Mouse (Mus musculus) stomach, postnatal 0 days (tissue): ENCODE data around the gene Adgrb3. TPM values are rescaled to one million over a fixed set of nuclear protein-coding genes. Genes with fewer than 3 reads are reported as not detected.

ENCODE experiments used
- ATAC-seq: fragments of 200-750 bp; cut with Nextera tagmentation; 2 replicates; pipeline ENCODE4 v1.8.0; 2017; ENCODE audit not compliant: low FRiP score, low TSS enrichment
- DNase-seq: peaks from one replicate; pipeline ENCODE4 v3.0.0-alpha.2; 2016; ENCODE audit warnings: low spot score
- H3K27ac ChIP-seq: fragments of 300-500 bp; sonication (generic); replicated peaks from 2 replicates; pipeline ENCODE4 v1.5.1; 2014; ENCODE audit warnings: mild to moderate bottlenecking, control low read depth
- H3K27me3 ChIP-seq: fragments of 300-500 bp; sonication (generic); 2 replicates; pipeline ENCODE4 v1.6.1; 2014; ENCODE audit warnings: low read length; ENCODE audit not compliant: control insufficient read depth, insufficient read depth
- H3K36me3 ChIP-seq: fragments of 300-500 bp; sonication (generic); 2 replicates; pipeline ENCODE4 v1.6.1; 2014; ENCODE audit warnings: low read length, mixed read lengths; ENCODE audit not compliant: control insufficient read depth, insufficient read depth
- H3K4me1 ChIP-seq: fragments of 300-500 bp; sonication (generic); replicated peaks from 2 replicates; pipeline ENCODE4 v1.6.1; 2014; ENCODE audit warnings: antibody characterized with exemption; ENCODE audit not compliant: control insufficient read depth, insufficient read depth
- H3K4me2 ChIP-seq: fragments of 300-500 bp; sonication (generic); replicated peaks from 2 replicates; pipeline ENCODE4 v1.6.1; 2014; ENCODE audit warnings: low read depth, mild to moderate bottlenecking, control low read depth, moderate library complexity
- H3K4me3 ChIP-seq: fragments of 300-500 bp; sonication (generic); 2 replicates; pipeline ENCODE4 v1.5.1; 2014; ENCODE audit warnings: low read depth, low read length, control low read depth
- H3K9ac ChIP-seq: fragments of 300-500 bp; sonication (generic); 2 replicates; pipeline ENCODE4 v1.6.1; 2014; ENCODE audit warnings: mild to moderate bottlenecking, low read length, control low read depth, mixed read lengths
- H3K9me3 ChIP-seq: fragments of 300-500 bp; sonication (generic); 2 replicates; pipeline ENCODE4 v1.6.1; 2016; ENCODE audit warnings: low read length; ENCODE audit not compliant: control insufficient read depth
- CTCF ChIP-seq: IDR thresholded peaks from 2 replicates; pipeline ENCODE4 v1.5.1; 2016; ENCODE audit warnings: antibody characterized with exemption, low read depth, mild to moderate bottlenecking, moderate library complexity
- EP300 ChIP-seq: optimal IDR thresholded peaks from 2 replicates; pipeline ENCODE3; 2016; ENCODE audit warnings: antibody characterized with exemption
- WGBS: fragments of 180-500 bp; shearing (Covaris S2); extraction: QIAGEN DNeasy Blood & Tissue Kit; methylation state at CpG from one replicate; pipeline ENCODE4 v1.1.7; 2014; 5-methylcytosine and 5-hydroxymethylcytosine counted together
- polyA plus RNA-seq: library from polyadenylated mRNA; unstranded; fragments of >200 nt; fragmentation: Nextera tagmentation; extraction: Ambion mirVana; gene quantifications from 2 replicates; pipeline ENCODE4 v1.2.1, GENCODE M21; 2015

The Adgrb3 gene
- polyA plus RNA-seq, 1 experiment from 2014 or later: 1.8 TPM

DNA sequence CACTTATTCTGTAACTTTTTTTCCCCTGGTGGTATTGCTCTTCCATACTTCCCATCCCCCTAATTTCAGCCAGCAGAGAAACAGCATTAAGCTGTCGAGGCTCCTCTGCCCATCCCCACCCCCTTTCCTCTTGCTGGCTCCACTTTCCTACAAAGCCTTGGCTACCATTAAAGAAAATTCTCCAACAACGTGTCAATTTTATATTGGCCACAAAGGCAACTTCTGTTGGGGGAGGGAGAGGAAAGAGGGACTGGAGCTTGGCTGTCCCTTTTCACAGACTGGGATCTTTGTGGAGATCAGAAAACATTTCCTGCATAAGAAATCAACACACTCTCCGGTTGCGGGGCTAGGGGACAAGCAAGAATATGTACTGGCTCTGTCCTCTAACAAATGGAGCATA lies 4.9 kb downstream of the Adgrb3 start:
- Histone ChIP-seq H3K36me3 (no peaks in the 10 kb centered on the region), H3K4me1 (no peaks in the 10 kb centered on the region), H3K27me3 (no peaks in the 10 kb centered on the region), H3K4me3 (no peak overlapping the region), H3K9me3 (no peaks in the 10 kb centered on the region), H3K4me2 (no peak overlapping the region), H3K9ac (no peak overlapping the region), H3K27ac (no peak overlapping the region)
- DNase-seq (no peak), ATAC-seq (no peak)
- TF ChIP-seq CTCF (no peak), EP300 (no peak)
- 46% methylated on average over 4 of the region's 4 CpGs for whole genome bisulfite sequencing

- 77% methylated on average over 10 of the region's 10 CpGs for WGBS
- Histone ChIP-seq H3K27ac (no peak overlapping the region), H3K27me3 (no peaks in the 10 kb centered on the region), H3K4me1 (no peaks in the 10 kb centered on the region), H3K36me3 (no peaks in the 10 kb centered on the region), H3K9me3 (no peaks in the 10 kb centered on the region), H3K4me2 (no peak overlapping the region), H3K4me3 (no peak overlapping the region), H3K9ac (no peak overlapping the region)
- ATAC-seq (no peak), DNase-seq (no peak)
- TF ChIP-seq EP300: no peak
- TF ChIP-seq CTCF: no peak
Measured at GRCm38 (mm10) chr1:25823961-25824360, 5.5 kb downstream of the Adgrb3 start.

GRCm38 (mm10) chr1:25815491-25815890 lies 14.0 kb downstream of the Adgrb3 start:
- TF ChIP-seq EP300 (no peak), CTCF (no peak)
- ATAC-seq (no peak), DNase-seq (no peak)
- WGBS: 61% methylated on average over 1 of the region's 1 CpGs
- Histone ChIP-seq H3K27ac (no peak overlapping the region), H3K27me3 (no peaks in the 10 kb centered on the region), H3K4me1 (no peaks in the 10 kb centered on the region), H3K4me3 (no peak overlapping the region), H3K9ac (no peak overlapping the region), H3K36me3 (no peaks in the 10 kb centered on the region), H3K9me3 (no peaks in the 10 kb centered on the region), H3K4me2 (no peak overlapping the region)

DNA sequence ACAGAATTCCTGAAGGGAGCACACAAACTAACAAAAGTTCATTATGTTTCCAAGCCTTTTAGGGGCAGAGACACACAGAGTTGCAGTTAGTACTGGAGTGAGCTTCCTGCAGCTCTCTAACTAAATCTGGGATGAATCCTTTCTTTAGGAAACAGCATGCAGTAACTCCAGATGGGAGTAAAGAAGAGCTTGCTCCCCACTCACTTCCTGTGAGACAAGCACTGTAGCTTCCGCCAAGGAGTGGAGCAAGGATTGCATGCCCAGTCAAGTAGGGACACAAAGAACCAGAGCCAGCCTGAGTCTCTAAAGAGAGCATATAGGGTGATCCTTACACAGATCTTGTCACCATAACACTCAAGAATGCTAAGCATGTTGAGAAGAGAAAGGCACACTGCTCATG lies 50.7 kb downstream of the Adgrb3 start:
- Histone ChIP-seq H3K4me1 (no peaks in the 10 kb centered on the region), H3K27ac (no peak overlapping the region), H3K9ac (no peak overlapping the region), H3K27me3 (no peaks in the 10 kb centered on the region), H3K4me3 (no peak overlapping the region), H3K9me3 (no peaks in the 10 kb centered on the region), H3K36me3 (no peaks in the 10 kb centered on the region), H3K4me2 (no peak overlapping the region)
- TF ChIP-seq EP300 (no peak), CTCF (no peak)
- DNase-seq (no peak), ATAC-seq (no peak)
- WGBS: 71% methylated on average over 1 of the region's 1 CpGs

- no peak for DNase-seq
- no peaks in the 10 kb centered on the region for H3K4me1 ChIP-seq
- no peak overlapping the region for H3K4me2 ChIP-seq
- H3K27ac ChIP-seq: no peak overlapping the region
- H3K9ac ChIP-seq: no peak overlapping the region
- H3K27me3 ChIP-seq: no peaks in the 10 kb centered on the region
- ATAC-seq: no peak
- no peak overlapping the region for H3K4me3 ChIP-seq
- H3K36me3 ChIP-seq: no peaks in the 10 kb centered on the region
- TF ChIP-seq EP300 (no peak), CTCF (no peak)
- no peaks in the 10 kb centered on the region for H3K9me3 ChIP-seq
- WGBS: 76% methylated on average over 4 of the region's 4 CpGs
Measured at GRCm38 (mm10) chr1:25777459-25777858, 52.0 kb downstream of the Adgrb3 start.

GRCm38 (mm10) chr1:25775440-25776130 lies 53.9 kb downstream of the Adgrb3 start:
- DNase-seq: no peak
- 76% methylated on average over 3 of the region's 3 CpGs for WGBS

More at GRCm38 (mm10) chr1:25775440-25776130, 53.9 kb downstream of the Adgrb3 start:
- no peaks in the 10 kb centered on the region for H3K4me1 ChIP-seq
- ATAC-seq: no peak
- H3K9ac ChIP-seq: no peak overlapping the region
- no peak overlapping the region for H3K27ac ChIP-seq
- no peaks in the 10 kb centered on the region for H3K27me3 ChIP-seq
- no peaks in the 10 kb centered on the region for H3K36me3 ChIP-seq
- H3K9me3 ChIP-seq: no peaks in the 10 kb centered on the region
- H3K4me2 ChIP-seq: no peak overlapping the region
- H3K4me3 ChIP-seq: no peak overlapping the region
- TF ChIP-seq CTCF: no peak
- TF ChIP-seq EP300: no peak
